15 mouse cellular contexts compared by ENCODE assay signal in genomic region chr12:103391098-103391497, GRCm38 (mm10). TPM values are rescaled to one million over a fixed set of nuclear protein-coding genes. Genes with fewer than 3 reads are reported as not detected.
DNase-seq lines count a peak whose midpoint lies in the region; ATAC-seq and TF ChIP-seq lines count a peak whose summit lies in the region.
"Had no signal": no experiment of that assay in that cellular context is flagged by ENCODE, and none has a peak within 500 bp of the region (broad histone marks: within the 10 kb centered on the region; RNA-seq: fewer than 3 reads in every experiment).

No protein-coding gene starts in this region.

- H3K4me3 ChIP-seq in forebrain, embryonic 13.5 days: no peak overlapping the region
- no peak overlapping the region for H3K4me3 ChIP-seq in forebrain, embryonic 16.5 days (replicated peaks; ENCODE audit: low read length)
- 0 out of 2 replicates have a peak overlapping the region, but pooled peaks have one; percentile 4 for H3K4me3 ChIP-seq in left cerebral cortex, adult 2 months
- H3K4me3 ChIP-seq: gastrocnemius, adult 2 months; hindbrain, embryonic 12.5 days; limb, embryonic 15.5 days had no signal

- no peak overlapping the region for H3K4me2 ChIP-seq in forebrain, embryonic 13.5 days
- H3K4me2 ChIP-seq in forebrain, embryonic 16.5 days (ENCODE audit: low read length): no peak overlapping the region
- H3K4me2 ChIP-seq: hindbrain, embryonic 12.5 days; limb, embryonic 15.5 days had no signal

- intact Hi-C loops in left cerebral cortex, adult 2 months (cut with DNase I): loop anchor here (2.0 kb wide), 1 partner anchor 14 kb away; no protein-coding TSS in a partner anchor

- no peaks in the 10 kb centered on the region for H3K36me3 ChIP-seq in forebrain, embryonic 13.5 days (ENCODE audit: poor library complexity, severe bottlenecking)
- no peaks in the 10 kb centered on the region for H3K36me3 ChIP-seq in forebrain, embryonic 16.5 days (ENCODE audit: control insufficient read depth, insufficient read depth)
- H3K36me3 ChIP-seq: hindbrain, embryonic 12.5 days; limb, embryonic 15.5 days had no signal

- H3K4me1 ChIP-seq in forebrain, embryonic 13.5 days: peaks cover 14% of the 10 kb centered on the region
- H3K4me1 ChIP-seq in forebrain, embryonic 16.5 days (replicated peaks; ENCODE audit: control insufficient read depth, insufficient read depth, low read length): peaks cover 11% of the 10 kb centered on the region

- no peak for ATAC-seq in forebrain, embryonic 13.5 days
- no peak for ATAC-seq in forebrain, embryonic 16.5 days
- ATAC-seq: activated CD4-positive, CD25-positive, alpha-beta regulatory T cell, adult 4 months had no signal

- WGBS in forebrain, embryonic 13.5 days: 91% methylated on average over 7 of the region's 7 CpGs
- WGBS in forebrain, embryonic 16.5 days: 92% methylated on average over 7 of the region's 7 CpGs

- H3K27ac ChIP-seq in forebrain, embryonic 13.5 days: no peak overlapping the region
- H3K27ac ChIP-seq in forebrain, embryonic 16.5 days (ENCODE audit: low read length): no peak overlapping the region
- H3K27ac ChIP-seq in left cerebral cortex, adult 2 months: peak overlapping the region; percentile 76
- H3K27ac ChIP-seq: gastrocnemius, adult 2 months; hindbrain, embryonic 12.5 days; limb, embryonic 15.5 days had no signal

- peak overlapping the region; percentile 16; the same call in 1 of the 2 replicates for H3K9ac ChIP-seq in forebrain, embryonic 13.5 days
- H3K9ac ChIP-seq in forebrain, embryonic 16.5 days (replicated peaks; ENCODE audit: low read depth, low read length): no peak overlapping the region
- H3K9ac ChIP-seq: hindbrain, embryonic 12.5 days; limb, embryonic 15.5 days had no signal

- peak in 1 of 2 experiments; percentile 56 for DNase-seq in left cerebral cortex, adult 2 months (ENCODE audit: extremely low spot score in 1 of 2, low spot score in 2 of 2)
- DNase-seq in left cerebral cortex, adult 11 months (ENCODE audit: low spot score): no peak
- DNase-seq in layer of hippocampus, postnatal 36 days: peak; percentile 65 to 74
- peak; percentile 72 to 75 for DNase-seq in right cerebral cortex, adult 2 months (ENCODE audit: low spot score in 2 of 2)
- DNase-seq in urinary bladder, adult 2 months (ENCODE audit: low spot score): no peak
- no peak for DNase-seq in ovary, adult 18-20 months (ENCODE audit: low spot score)
- DNase-seq: gastrocnemius, adult 2 months; kidney, adult 9 months; retina, postnatal 1 day had no signal

- H3K9me3 ChIP-seq in forebrain, embryonic 13.5 days (replicated peaks): no peaks in the 10 kb centered on the region
- H3K9me3 ChIP-seq in forebrain, embryonic 16.5 days (ENCODE audit: control insufficient read depth, low read length): no peaks in the 10 kb centered on the region
- H3K9me3 ChIP-seq: hindbrain, embryonic 12.5 days; limb, embryonic 15.5 days had no signal

- H3K27me3 ChIP-seq in forebrain, embryonic 13.5 days: no peaks in the 10 kb centered on the region
- no peaks in the 10 kb centered on the region for H3K27me3 ChIP-seq in forebrain, embryonic 16.5 days (replicated peaks; ENCODE audit: control insufficient read depth, insufficient read depth, low read length)
- H3K27me3 ChIP-seq: hindbrain, embryonic 12.5 days; limb, embryonic 15.5 days had no signal

- no peak for TF ChIP-seq CTCF in left cerebral cortex, adult 2 months (IDR thresholded peaks at IDR 0.05)

RNA-seq across cellular contexts. Expression of gene Otub2, which starts 2.6 kb away (rescaled TPM):
- polyA plus RNA-seq in forebrain, embryonic 13.5 days (2015; fragmentation: Nextera tagmentation; extraction: Ambion mirVana): 14.5 and 18.4 TPM in 2 replicates
- 23.8 TPM in 2 replicates for polyA plus RNA-seq in forebrain, embryonic 16.5 days (2015; fragmentation: Nextera tagmentation; extraction: Ambion mirVana)
- 10 to 100 TPM; 34.2 to 35.1 TPM for total RNA-seq in left cerebral cortex, adult 2 months (2021)
- total RNA-seq in layer of hippocampus, postnatal 36 days (2021): 10 to 100 TPM; 49.7 to 53.9 TPM
- polyA plus RNA-seq in urinary bladder, adult 2 months (2012; rRNA removed): 10.8 and 12.5 TPM in 2 replicates

RNA-seq across cellular contexts. Expression of gene 9330161L09Rik, which starts 16.5 kb away (rescaled TPM):
- polyA plus RNA-seq in forebrain, embryonic 13.5 days (2015; fragmentation: Nextera tagmentation; extraction: Ambion mirVana): 0.34 and 0.48 TPM in 2 replicates
- 1.1 and 1.4 TPM in 2 replicates for polyA plus RNA-seq in forebrain, embryonic 16.5 days (2015; fragmentation: Nextera tagmentation; extraction: Ambion mirVana)
- 1 to 10 TPM; 2.6 to 3.7 TPM for total RNA-seq in left cerebral cortex, adult 2 months (2021)
- 1 to 10 TPM; 2.5 to 3.3 TPM for total RNA-seq in layer of hippocampus, postnatal 36 days (2021)
- polyA plus RNA-seq in urinary bladder, adult 2 months (2012; rRNA removed): 0.49 and 0.59 TPM in 2 replicates

RNA-seq across cellular contexts. Expression of gene Ddx24, which starts 34.5 kb away (rescaled TPM):
- polyA plus RNA-seq in forebrain, embryonic 13.5 days (2015; fragmentation: Nextera tagmentation; extraction: Ambion mirVana): 149 and 175 TPM in 2 replicates
- polyA plus RNA-seq in forebrain, embryonic 16.5 days (2015; fragmentation: Nextera tagmentation; extraction: Ambion mirVana): 128 and 136 TPM in 2 replicates
- 100 to 1,000 TPM; 220 to 238 TPM for total RNA-seq in left cerebral cortex, adult 2 months (2021)
- total RNA-seq in layer of hippocampus, postnatal 36 days (2021): 100 to 1,000 TPM; 213 to 224 TPM
- 59.5 and 69.6 TPM in 2 replicates for polyA plus RNA-seq in urinary bladder, adult 2 months (2012; rRNA removed)

RNA-seq across cellular contexts. Expression of gene Asb2, which starts 35.3 kb away (rescaled TPM):
- polyA plus RNA-seq in forebrain, embryonic 13.5 days (2015; fragmentation: Nextera tagmentation; extraction: Ambion mirVana): 0.40 and 0.60 TPM in 2 replicates
- polyA plus RNA-seq in forebrain, embryonic 16.5 days (2015; fragmentation: Nextera tagmentation; extraction: Ambion mirVana): 0.73 and 0.77 TPM in 2 replicates
- total RNA-seq in left cerebral cortex, adult 2 months (2021): 1 to 10 TPM; 3.3 to 3.7 TPM
- total RNA-seq in layer of hippocampus, postnatal 36 days (2021): 1 to 10 TPM; 1.6 to 1.7 TPM
- 46.8 and 55.6 TPM in 2 replicates for polyA plus RNA-seq in urinary bladder, adult 2 months (2012; rRNA removed)
- total RNA-seq: MEL had no signal

RNA-seq across cellular contexts. Expression of gene Ifi27, which starts 42.9 kb away (rescaled TPM):
- 2.7 and 3.4 TPM in 2 replicates for polyA plus RNA-seq in forebrain, embryonic 13.5 days (2015; fragmentation: Nextera tagmentation; extraction: Ambion mirVana)
- 8.4 and 11.4 TPM in 2 replicates for polyA plus RNA-seq in forebrain, embryonic 16.5 days (2015; fragmentation: Nextera tagmentation; extraction: Ambion mirVana)
- total RNA-seq in left cerebral cortex, adult 2 months (2021): 10 to 100 TPM; 53.9 to 70.1 TPM
- 10 to 100 TPM; 90.9 to 99.0 TPM for total RNA-seq in layer of hippocampus, postnatal 36 days (2021)
- polyA plus RNA-seq in urinary bladder, adult 2 months (2012; rRNA removed): 201 and 267 TPM in 2 replicates

Comparison
In these comparisons a context has a peak if more than half of its experiments do, and no peak if none do; other contexts are left out.
1. DNase-seq: peak in layer of hippocampus, postnatal 36 days (2 of 2) and right cerebral cortex, adult 2 months (2 of 2); none in left cerebral cortex, adult 11 months (single experiment), urinary bladder, adult 2 months (single experiment) and ovary, adult 18-20 months (single experiment).